Mouse (Mus musculus) midbrain, embryonic 16.5 days (tissue): ENCODE measurements around the gene 1110065P20Rik. TPM values are rescaled to one million over a fixed set of nuclear protein-coding genes. Genes with fewer than 3 reads are reported as not detected.

Experiments used
- ATAC-seq: fragments of 200-750 bp; cut with Nextera tagmentation; 2 replicates; pipeline ENCODE4 v1.8.0; 2017; ENCODE audit warnings: moderate TSS enrichment
- H3K27ac ChIP-seq: fragments of 300-500 bp; sonication (generic); 2 replicates; pipeline ENCODE4 v1.5.1; 2014; ENCODE audit warnings: mild to moderate bottlenecking, low read length, mixed read lengths
- H3K27me3 ChIP-seq: fragments of 300-500 bp; sonication (generic); 2 replicates; pipeline ENCODE4 v1.6.1; 2014; ENCODE audit warnings: low read depth, low read length, mixed read lengths; ENCODE audit not compliant: control insufficient read depth, insufficient read depth
- H3K36me3 ChIP-seq: fragments of 300-500 bp; sonication (generic); 2 replicates; pipeline ENCODE4 v1.6.1; 2014; ENCODE audit warnings: mild to moderate bottlenecking, low read length, moderate library complexity, mixed read lengths; ENCODE audit not compliant: control insufficient read depth, insufficient read depth
- H3K4me1 ChIP-seq: fragments of 300-500 bp; sonication (generic); 2 replicates; pipeline ENCODE4 v1.6.1; 2014; ENCODE audit warnings: mild to moderate bottlenecking, low read length, mixed read lengths; ENCODE audit not compliant: control insufficient read depth, insufficient read depth
- H3K4me2 ChIP-seq: fragments of 300-500 bp; sonication (generic); 2 replicates; pipeline ENCODE4 v1.6.1; 2014; ENCODE audit warnings: mild to moderate bottlenecking, low read length, mixed read lengths
- H3K4me3 ChIP-seq: fragments of 300-500 bp; sonication (generic); 2 replicates; pipeline ENCODE4 v1.5.1; 2014; ENCODE audit warnings: low read depth, mild to moderate bottlenecking, low read length, moderate library complexity, mixed read lengths
- H3K9ac ChIP-seq: fragments of 300-500 bp; sonication (generic); 2 replicates; pipeline ENCODE4 v1.6.1; 2014; ENCODE audit warnings: low read depth, low read length, mixed read lengths
- H3K9me3 ChIP-seq: fragments of 300-500 bp; sonication (generic); replicated peaks from 2 replicates; pipeline ENCODE4 v1.6.1; 2014; ENCODE audit warnings: mild to moderate bottlenecking, low read length, mixed read lengths; ENCODE audit not compliant: control insufficient read depth, poor library complexity, severe bottlenecking
- WGBS: fragments of 180-500 bp; shearing (Covaris S2); extraction: QIAGEN DNeasy Blood & Tissue Kit; methylation state at CpG from one replicate; pipeline ENCODE4 v1.1.7; 2014; 5-methylcytosine and 5-hydroxymethylcytosine counted together
- polyA plus RNA-seq: library from polyadenylated mRNA; unstranded; fragments of >200 nt; fragmentation: Nextera tagmentation; extraction: Ambion mirVana; gene quantifications from 2 replicates; pipeline ENCODE4 v1.2.1, GENCODE M21; 2015

1110065P20Rik gene
- polyA plus RNA-seq, 1 experiment from 2014 or later, result 94.4 TPM

DNA sequence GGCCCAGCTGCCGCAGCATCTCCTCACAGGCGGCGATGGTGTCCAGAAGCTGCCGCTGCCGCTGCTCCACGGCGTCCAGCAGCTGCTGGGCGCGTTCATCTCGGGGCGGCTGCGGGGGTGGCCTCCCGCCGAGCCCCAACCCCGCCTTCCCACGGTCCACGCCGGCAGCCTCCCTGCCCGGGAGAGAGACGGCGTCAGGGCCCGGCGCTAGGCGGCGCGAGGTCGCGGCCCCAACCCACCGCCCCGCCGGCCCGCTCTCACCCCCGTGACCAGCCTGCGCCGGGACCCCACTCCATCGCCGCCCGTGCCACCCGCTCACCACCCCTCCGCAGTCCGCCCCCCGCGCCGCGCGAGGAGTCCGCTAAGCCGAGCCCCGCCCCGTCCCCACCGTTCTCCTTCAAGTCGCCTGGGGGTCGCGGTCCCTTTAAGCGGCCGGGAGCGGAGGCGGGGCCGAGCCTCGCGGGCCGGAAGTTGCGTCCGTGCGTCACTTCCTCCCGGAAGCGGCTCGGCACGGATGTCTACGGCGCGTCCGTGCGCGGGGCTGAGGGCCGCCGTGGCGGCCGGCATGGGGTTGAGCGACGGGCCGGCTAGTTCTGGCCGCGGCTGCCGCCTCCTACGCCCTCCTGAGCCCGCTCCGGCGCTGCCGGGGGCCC lies 609 bp downstream of the 1110065P20Rik start, which contains the start of gene Yrdc:
Yrdc (plus strand) TSS at position 419 of the 653 bp plus-strand sequence.
- Histone ChIP-seq H3K27me3 (no peaks in the 10 kb centered on the region), H3K9ac (peak within 1 kb of the TSS; percentile 94), H3K27ac (peak within 1 kb of the TSS; percentile 90), H3K9me3 (no peaks in the 10 kb centered on the region), H3K4me1 (peaks cover 26% of the 10 kb centered on the region), H3K36me3 (peaks cover 13% of the 10 kb centered on the region; the same call in 1 of the 2 replicates), H3K4me3 (peak within 1 kb of the TSS; percentile 94), H3K4me2 (peak within 1 kb of the TSS; percentile 98)
- peak; percentile 93 for ATAC-seq
- WGBS, result under 1% methylated on average over 77 of the region's 90 CpGs

- H3K4me1 ChIP-seq, result peaks cover 26% of the 10 kb centered on the region
- H3K27ac ChIP-seq, result peak overlapping the region; percentile 90
- H3K36me3 ChIP-seq, result peaks cover 12% of the 10 kb centered on the region; the same call in 1 of the 2 replicates
- peak; percentile 59 for ATAC-seq
- peak overlapping the region; percentile 91 for H3K4me2 ChIP-seq
- peak overlapping the region; percentile 94 for H3K9ac ChIP-seq
- H3K27me3 ChIP-seq, result no peaks in the 10 kb centered on the region
- no peaks in the 10 kb centered on the region for H3K9me3 ChIP-seq
- H3K4me3 ChIP-seq, result peak overlapping the region; percentile 94
- WGBS, result under 1% methylated on average over 22 of the region's 24 CpGs
Measured at GRCm38 (mm10) chr4:124849631-124850260, 1.2 kb downstream of the 1110065P20Rik start.

GRCm38 (mm10) chr4:124847573-124847972 lies 3.4 kb downstream of the 1110065P20Rik start:
- no peak overlapping the region for H3K4me2 ChIP-seq
- peaks cover 9% of the 10 kb centered on the region; the same call in 1 of the 2 replicates for H3K36me3 ChIP-seq
- H3K4me1 ChIP-seq, result peaks cover 23% of the 10 kb centered on the region
- no peak for ATAC-seq
- no peak overlapping the region for H3K27ac ChIP-seq
- H3K9me3 ChIP-seq, result no peaks in the 10 kb centered on the region
- H3K27me3 ChIP-seq, result no peaks in the 10 kb centered on the region
- H3K4me3 ChIP-seq, result no peak overlapping the region
- H3K9ac ChIP-seq, result no peak overlapping the region
- WGBS, result 2% methylated on average over 8 of the region's 8 CpGs

DNA sequence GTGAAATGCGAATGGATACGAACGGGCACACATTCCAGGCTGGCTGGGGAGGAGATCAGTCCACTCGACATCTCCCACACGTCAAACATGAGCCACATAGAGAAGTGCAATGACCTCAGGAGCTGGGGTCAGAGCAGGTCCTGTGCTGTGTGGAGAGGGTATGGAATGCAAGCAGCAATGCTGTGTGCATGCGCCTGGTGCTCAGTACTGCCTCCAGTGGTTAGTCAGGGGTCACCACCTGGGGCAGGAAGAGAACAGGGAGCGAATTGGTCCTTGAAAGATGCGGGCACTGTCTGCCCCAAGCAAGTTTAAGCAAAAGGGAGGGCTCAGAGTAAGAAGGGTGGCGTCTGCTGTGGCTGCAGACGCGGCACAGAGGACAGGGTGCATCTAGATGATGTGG lies 7.5 kb downstream of the 1110065P20Rik start:
- Histone ChIP-seq H3K4me2 (no peak overlapping the region), H3K9me3 (no peaks in the 10 kb centered on the region), H3K27ac (no peak overlapping the region), H3K27me3 (no peaks in the 10 kb centered on the region), H3K4me3 (no peak overlapping the region), H3K4me1 (peaks cover 2% of the 10 kb centered on the region; the same call in 1 of the 2 replicates), H3K36me3 (peaks cover 20% of the 10 kb centered on the region), H3K9ac (no peak overlapping the region)
- 53% methylated on average over 11 of the region's 11 CpGs for WGBS
- 0 out of 2 replicates have a peak, but pooled peaks have one; percentile 55 for ATAC-seq

DNA sequence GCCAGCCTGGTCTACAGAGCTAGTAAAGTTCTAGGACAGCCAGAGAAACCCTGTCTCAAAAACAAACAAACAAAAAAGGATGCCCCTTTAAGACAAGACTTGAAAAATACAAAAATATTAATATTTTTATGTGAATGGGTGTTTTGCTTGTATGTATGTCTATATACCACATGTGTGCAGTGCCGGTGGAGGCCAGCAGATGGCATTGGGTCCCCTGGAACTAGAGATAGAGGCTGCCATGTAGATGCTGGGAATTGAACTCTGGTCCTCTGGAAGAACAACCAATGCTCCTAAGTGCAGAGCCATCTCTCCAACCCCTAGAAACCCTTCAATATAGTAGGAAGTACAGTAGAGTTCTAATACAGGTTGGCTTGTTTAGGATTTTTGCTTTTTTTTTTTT lies 10.0 kb downstream of the 1110065P20Rik start:
- H3K4me1 ChIP-seq, result no peaks in the 10 kb centered on the region
- H3K9ac ChIP-seq, result no peak overlapping the region
- H3K9me3 ChIP-seq, result no peaks in the 10 kb centered on the region
- H3K27ac ChIP-seq, result no peak overlapping the region
- H3K4me3 ChIP-seq, result no peak overlapping the region
- no peaks in the 10 kb centered on the region for H3K27me3 ChIP-seq
- H3K4me2 ChIP-seq, result no peak overlapping the region
- H3K36me3 ChIP-seq, result peaks cover 22% of the 10 kb centered on the region
- 100% methylated on average over 1 of the region's 1 CpGs for WGBS
- no peak for ATAC-seq

DNA sequence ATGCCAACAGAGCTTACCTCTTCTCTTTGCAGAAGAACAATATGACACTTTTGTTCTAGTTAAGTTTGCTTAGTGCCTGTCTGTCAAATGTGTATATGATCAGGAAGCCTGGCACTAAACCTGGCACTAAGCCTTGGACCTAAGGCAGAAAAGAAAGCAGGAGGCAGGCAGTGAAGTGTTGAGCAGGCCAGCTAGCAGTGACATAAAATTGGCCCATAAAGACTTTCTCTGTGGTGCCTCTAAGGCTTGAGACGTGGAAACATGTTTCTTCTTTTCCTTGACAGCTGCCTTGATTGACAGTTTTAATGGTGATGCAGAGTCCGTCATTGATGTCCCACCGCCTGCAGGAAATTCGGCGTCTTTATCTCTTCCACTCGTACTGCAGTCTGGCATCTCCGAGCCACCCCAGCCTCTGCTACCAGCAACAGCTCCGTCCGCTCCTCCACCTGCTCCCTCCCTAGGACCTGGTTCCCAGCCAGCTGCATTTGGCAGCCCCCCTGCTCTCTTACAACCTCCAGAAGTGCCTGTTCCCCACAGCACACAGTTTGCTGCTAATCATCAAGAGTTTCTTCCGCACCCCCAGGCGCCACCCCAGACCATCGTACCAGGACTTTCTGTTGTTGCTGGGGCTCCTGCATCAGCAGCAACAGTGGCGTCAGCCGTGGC lies 12.8 kb downstream of the 1110065P20Rik start:
- no peaks in the 10 kb centered on the region for H3K27me3 ChIP-seq
- no peak overlapping the region for H3K27ac ChIP-seq
- peaks cover 22% of the 10 kb centered on the region for H3K36me3 ChIP-seq
- WGBS, result 91% methylated on average over 14 of the region's 14 CpGs
- no peak overlapping the region for H3K4me3 ChIP-seq
- no peaks in the 10 kb centered on the region for H3K4me1 ChIP-seq
- no peaks in the 10 kb centered on the region for H3K9me3 ChIP-seq
- no peak for ATAC-seq
- no peak overlapping the region for H3K4me2 ChIP-seq
- no peak overlapping the region for H3K9ac ChIP-seq

- Histone ChIP-seq H3K27ac (no peak overlapping the region), H3K27me3 (no peaks in the 10 kb centered on the region), H3K9me3 (no peaks in the 10 kb centered on the region), H3K36me3 (peaks cover 9% of the 10 kb centered on the region), H3K4me1 (no peaks in the 10 kb centered on the region), H3K9ac (no peak overlapping the region), H3K4me3 (no peak overlapping the region), H3K4me2 (no peak overlapping the region)
- ATAC-seq, result no peak
- WGBS, result 97% methylated on average over 10 of the region's 10 CpGs
Measured at GRCm38 (mm10) chr4:124832796-124833195, 18.2 kb downstream of the 1110065P20Rik start.

- WGBS, result 90% methylated on average over 5 of the region's 5 CpGs
- no peak for ATAC-seq
- Histone ChIP-seq H3K27ac (no peak overlapping the region), H3K36me3 (peaks cover 18% of the 10 kb centered on the region), H3K4me2 (no peak overlapping the region), H3K9me3 (no peaks in the 10 kb centered on the region), H3K4me3 (no peak overlapping the region), H3K9ac (no peak overlapping the region), H3K27me3 (no peaks in the 10 kb centered on the region), H3K4me1 (no peaks in the 10 kb centered on the region)
Measured at GRCm38 (mm10) chr4:124829671-124830070, 21.3 kb downstream of the 1110065P20Rik start.
